Mouse (Mus musculus): ENCODE results near the gene Nap1l5.

Gene Nap1l5

GRCm38 (mm10) chr6:58906852-58907261 lies at the start of gene Nap1l5:
TSS of gene Nap1l5 (minus strand) at chr6:58907076.
- in situ Hi-C loops (cut with MboI; ENCODE audit: unreplicated experiment in 2 of 2), result no loop called here

DNA sequence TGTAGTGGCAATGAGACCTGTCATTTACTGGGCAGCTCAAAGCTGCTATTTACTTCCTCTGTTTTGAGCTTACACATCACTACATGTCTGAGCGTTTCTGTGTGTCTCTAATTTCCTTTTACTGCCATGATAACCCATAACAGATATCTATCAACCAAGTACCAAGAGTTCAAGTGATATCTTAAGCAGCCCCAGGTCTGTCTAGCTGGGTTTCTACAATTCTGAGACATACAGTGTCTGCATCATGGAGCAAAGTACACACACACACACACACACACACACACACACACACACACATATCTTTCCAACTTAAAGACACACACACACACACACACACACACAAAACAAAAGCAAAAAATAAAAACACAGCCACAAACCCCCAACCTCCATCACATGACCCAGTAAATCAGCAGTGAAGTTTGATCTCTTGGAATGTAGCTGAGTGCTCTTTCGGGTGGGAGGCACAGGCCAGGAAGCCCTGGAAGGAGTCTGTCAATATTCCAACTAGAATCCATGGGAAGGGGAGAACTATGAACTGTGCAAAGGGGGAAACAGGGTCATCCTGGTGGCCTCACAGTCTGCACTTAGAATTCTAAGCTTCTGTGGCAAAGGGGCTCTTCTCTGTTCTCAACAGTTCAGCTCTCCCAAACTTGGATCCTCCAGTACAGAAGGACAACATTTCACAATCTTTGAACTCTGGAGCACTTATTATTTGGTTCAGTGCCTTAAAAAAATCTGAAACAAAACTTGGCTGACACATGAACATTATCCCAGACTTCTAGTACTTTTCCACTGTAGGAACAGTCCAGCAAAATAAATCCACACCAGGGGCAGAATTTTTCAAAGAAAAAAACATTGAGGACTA lies 44.5 kb upstream of the Nap1l5 start:
- in situ Hi-C loops (cut with MboI; ENCODE audit: unreplicated experiment in 2 of 2), result no loop called here

DNA sequence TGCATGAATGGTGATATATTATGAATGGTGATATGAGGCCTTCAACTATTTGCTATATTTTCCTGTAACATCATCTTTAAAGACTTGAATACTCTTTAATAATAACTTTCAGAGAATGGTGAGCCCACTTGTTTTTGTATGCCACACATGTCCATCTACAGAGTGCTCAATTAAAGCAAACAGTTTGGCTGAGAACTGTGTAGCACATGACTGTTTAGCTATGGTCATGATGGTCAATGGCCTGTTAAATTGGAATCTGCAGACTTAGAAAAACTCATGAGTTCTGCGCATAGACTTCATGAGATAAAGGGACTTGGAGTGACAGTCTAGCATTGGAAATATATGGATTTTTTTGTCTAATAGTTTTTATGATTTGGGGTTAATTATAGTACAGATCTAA lies 43.5 kb upstream of the Nap1l5 start:
- in situ Hi-C loops (cut with MboI; ENCODE audit: unreplicated experiment in 2 of 2), result no loop called here

- in situ Hi-C loops (cut with MboI; ENCODE audit: unreplicated experiment in 2 of 2), result no loop called here
Measured at GRCm38 (mm10) chr6:58946840-58947239, 40.0 kb upstream of the Nap1l5 start.

DNA sequence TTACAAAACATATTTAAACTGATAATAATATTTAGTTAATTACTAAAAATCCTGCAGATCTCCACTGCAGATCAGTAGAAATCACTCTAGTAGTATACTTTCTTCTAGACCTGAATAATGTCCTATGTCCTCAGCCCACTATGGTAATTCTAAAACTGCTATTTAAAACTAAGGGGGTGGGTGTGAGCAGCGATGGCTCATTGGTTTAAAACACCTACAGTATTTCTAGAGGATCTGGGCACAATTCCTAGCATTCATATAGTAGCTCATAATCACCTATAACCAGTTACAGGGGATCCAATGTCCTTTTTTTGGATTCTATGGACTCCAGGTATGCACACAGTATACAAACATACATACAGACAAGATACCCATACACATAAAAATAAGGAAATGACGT lies 39.4 kb upstream of the Nap1l5 start:
- in situ Hi-C loops (cut with MboI; ENCODE audit: unreplicated experiment in 2 of 2), result no loop called here

GRCm38 (mm10) chr6:58943958-58944357 lies 37.1 kb upstream of the Nap1l5 start:
- in situ Hi-C loops (cut with MboI; ENCODE audit: unreplicated experiment in 2 of 2), result no loop called here

- in situ Hi-C loops (cut with MboI; ENCODE audit: unreplicated experiment in 2 of 2), result no loop called here
Measured at GRCm38 (mm10) chr6:58942276-58942675, 35.4 kb upstream of the Nap1l5 start.

DNA sequence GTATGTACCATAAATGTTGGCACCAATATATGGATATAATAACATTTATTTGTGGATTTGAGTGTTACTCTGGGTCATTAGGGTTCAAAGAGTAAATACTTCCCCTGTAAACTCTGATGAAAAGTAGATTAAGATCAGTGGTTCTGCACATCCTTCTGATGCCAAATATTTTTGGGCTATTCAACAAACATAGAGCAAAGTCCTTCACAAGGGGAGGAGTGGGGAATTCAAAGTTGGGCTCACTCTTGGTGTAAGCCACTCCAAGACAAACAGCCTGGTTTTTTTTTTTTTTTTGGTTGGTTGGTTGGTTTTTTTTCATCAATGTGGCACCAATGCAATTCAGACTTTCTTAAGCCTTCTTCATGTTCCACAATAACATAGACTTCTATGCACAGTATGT lies 30.9 kb upstream of the Nap1l5 start:
- in situ Hi-C loops (cut with MboI; ENCODE audit: unreplicated experiment in 2 of 2), result no loop called here

DNA sequence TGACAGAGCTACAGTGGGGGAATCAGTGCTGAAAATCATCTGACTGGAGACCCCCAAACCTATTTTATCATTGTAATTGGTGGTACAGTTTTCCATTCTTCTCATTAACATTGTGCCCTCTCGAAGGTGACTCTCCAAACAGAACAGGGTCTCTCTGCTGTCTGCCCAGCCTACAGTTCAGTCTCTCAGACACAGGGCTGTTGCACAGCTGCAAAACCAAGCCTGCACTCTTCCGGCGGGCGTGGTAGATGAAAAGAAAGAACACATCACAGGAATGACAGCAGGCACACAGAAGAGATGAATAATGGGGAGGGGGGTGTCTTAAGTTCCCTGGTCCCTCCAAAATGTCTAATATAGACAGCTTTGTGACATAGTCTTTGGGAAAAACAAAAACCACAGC lies 27.3 kb upstream of the Nap1l5 start:
- in situ Hi-C loops (cut with MboI; ENCODE audit: unreplicated experiment in 2 of 2), result no loop called here

GRCm38 (mm10) chr6:58933189-58933913 lies 26.5 kb upstream of the Nap1l5 start:
- in situ Hi-C loops (cut with MboI; ENCODE audit: unreplicated experiment in 2 of 2), result no loop called here

GRCm38 (mm10) chr6:58932515-58933188 lies 25.8 kb upstream of the Nap1l5 start:
- in situ Hi-C loops (cut with MboI; ENCODE audit: unreplicated experiment in 2 of 2), result no loop called here

DNA sequence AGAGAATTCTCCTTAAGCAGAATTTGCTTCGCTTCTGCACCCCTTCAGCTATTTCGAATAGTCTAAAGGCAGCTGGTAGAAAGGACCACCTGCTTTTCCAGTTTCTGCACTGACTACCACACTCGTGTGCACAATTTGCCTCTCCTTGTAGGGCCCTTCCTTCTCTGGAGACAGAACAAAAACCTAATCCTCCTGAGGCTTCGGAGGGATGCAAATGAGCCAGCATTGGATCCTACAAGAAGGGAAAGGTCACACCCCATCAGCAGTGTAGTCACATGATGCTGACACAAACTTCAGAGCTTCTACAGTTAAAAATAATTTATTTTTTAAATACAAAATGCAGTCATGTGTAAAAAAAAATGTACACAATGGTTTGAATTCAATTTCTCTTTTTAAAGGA lies 24.3 kb upstream of the Nap1l5 start:
- in situ Hi-C loops (cut with MboI; ENCODE audit: unreplicated experiment in 2 of 2), result no loop called here

- in situ Hi-C loops (cut with MboI; ENCODE audit: unreplicated experiment in 2 of 2), result no loop called here
Measured at GRCm38 (mm10) chr6:58929911-58930431, 23.1 kb upstream of the Nap1l5 start.

DNA sequence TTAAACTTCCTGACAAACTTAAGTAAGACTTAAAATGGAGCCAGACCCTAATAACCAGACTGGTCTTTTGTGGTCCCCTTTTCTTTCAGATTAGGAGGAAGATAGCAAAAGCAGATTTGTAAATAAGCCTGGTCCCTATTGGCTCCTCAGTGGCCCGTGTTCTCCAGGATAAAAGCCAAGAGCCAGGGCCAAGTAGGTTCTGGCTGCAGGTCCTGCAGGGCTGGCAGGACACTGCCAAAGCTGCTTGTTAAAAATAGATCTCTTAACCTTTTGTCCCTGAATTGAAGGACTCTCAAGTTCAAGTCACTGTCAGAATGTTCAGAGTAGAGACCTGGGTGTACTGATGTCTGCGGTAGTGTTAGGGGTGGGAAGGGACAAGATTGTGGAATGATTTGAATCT lies 21.0 kb upstream of the Nap1l5 start:
- in situ Hi-C loops (cut with MboI; ENCODE audit: unreplicated experiment in 2 of 2), result no loop called here

- in situ Hi-C loops (cut with MboI; ENCODE audit: unreplicated experiment in 2 of 2), result no loop called here
Measured at GRCm38 (mm10) chr6:58922511-58922910, 15.6 kb upstream of the Nap1l5 start.

DNA sequence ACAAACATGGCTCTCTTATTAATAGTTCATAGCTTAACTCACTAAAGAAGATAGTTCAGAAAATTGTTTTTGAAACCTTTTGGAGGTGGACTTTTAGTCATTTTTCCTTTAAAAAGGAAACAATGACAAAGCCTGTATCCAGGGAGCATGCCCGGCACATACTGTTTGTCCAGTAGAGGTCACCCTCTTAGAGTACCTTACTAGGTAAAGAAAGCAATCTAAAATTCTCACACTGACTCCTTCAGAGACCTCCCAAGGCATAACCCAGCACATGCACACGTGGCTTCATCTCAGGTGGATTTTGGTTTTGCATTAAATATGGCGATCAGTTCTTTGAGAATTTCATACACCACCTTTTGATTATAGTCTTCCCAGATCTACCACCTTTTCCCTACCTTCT lies 14.7 kb upstream of the Nap1l5 start:
- in situ Hi-C loops (cut with MboI; ENCODE audit: unreplicated experiment in 2 of 2), result no loop called here

DNA sequence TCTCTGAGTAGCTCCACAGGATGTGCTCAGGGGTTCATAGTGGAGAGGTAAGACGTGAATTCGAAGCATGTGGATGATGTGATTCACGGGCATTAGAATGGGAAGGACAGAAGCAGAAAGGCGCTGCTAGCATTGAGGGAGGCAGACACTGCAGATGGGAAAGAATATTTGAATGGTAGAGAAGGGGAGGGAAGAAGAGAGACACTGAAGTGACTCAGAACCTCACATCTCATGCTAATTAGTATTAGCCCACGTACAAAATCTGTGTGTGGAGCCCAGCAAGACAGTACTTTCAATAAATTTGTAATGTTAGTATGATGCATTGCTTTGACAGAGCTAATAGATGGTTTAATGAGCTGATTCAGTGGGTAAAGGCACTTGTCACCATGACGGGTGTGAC lies 13.9 kb upstream of the Nap1l5 start:
- in situ Hi-C loops (cut with MboI; ENCODE audit: unreplicated experiment in 2 of 2), result no loop called here

DNA sequence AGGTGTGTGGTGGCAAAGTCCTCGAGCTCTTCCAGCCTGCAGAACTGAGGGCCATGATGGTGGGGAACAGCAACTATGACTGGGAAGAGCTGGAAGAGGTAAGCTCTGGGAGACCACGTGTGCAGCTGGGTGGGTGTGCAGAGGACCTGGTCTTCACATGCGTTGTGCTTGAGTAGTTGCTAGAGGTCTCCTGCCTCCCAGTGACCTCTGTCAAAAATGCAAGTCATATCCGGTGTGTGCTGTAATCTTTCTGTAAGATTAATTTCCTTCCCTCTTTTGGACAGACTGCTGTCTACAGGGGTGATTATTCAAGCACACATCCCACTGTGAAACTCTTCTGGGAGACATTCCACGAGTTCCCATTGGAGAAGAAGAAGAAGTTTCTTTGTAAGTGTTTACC lies 9.6 kb upstream of the Nap1l5 start:
- in situ Hi-C loops (cut with MboI; ENCODE audit: unreplicated experiment in 2 of 2), result no loop called here

DNA sequence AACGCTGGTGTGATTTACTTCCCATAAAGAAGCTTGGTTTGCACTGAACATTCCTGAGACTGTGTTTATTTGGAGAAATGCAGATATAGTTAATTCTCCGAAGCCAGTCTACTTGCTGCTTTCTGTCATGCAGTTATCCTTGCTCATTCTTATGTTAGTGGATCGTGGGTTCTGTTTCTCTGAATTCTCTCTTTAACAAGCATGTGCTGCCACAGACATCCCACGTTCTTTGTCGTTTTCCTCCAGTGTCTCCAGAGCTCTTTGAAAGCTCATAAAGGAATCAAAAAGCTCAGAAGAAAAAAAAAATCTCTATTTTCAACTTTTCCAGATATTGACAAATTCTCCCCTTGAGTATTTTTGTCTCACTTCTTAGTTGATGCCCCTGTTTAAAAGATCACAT lies 7.1 kb upstream of the Nap1l5 start:
- in situ Hi-C loops (cut with MboI; ENCODE audit: unreplicated experiment in 2 of 2), result no loop called here

GRCm38 (mm10) chr6:58913551-58913950 lies 6.7 kb upstream of the Nap1l5 start:
- in situ Hi-C loops (cut with MboI; ENCODE audit: unreplicated experiment in 2 of 2), result no loop called here

- in situ Hi-C loops (cut with MboI; ENCODE audit: unreplicated experiment in 2 of 2), result no loop called here
Measured at GRCm38 (mm10) chr6:58912842-58913241, 6.0 kb upstream of the Nap1l5 start.

All from v-Abl transformed pro-B cells (cell line).